Mouse (Mus musculus): ENCODE results near the gene Kbtbd6. TPM values are rescaled to one million over a fixed set of nuclear protein-coding genes. Genes with fewer than 3 reads are reported as not detected.
"Not testable (repeated sequence)": the region's sequence is repeated elsewhere in the genome, so short reads cannot be mapped to it uniquely, and the experiment has no call there.

Kbtbd6 gene
- 1 to 10 TPM in 1 of 2 experiments, under 1 TPM in 1; 0.80 to 1.0 TPM for total RNA-seq (2021)
- long read RNA-seq, experiment 1, result 0 reads
- long read RNA-seq, experiment 2, result 0 reads

GRCm38 (mm10) chr14:79451681-79452590 lies at the start of gene Kbtbd6:
TSS of gene Kbtbd6 (plus strand) at chr14:79451835.
- DNase-seq (ENCODE audit: low spot score in 2 of 2), result peak; percentile 72 to 79

GRCm38 (mm10) chr14:79407641-79408040 lies 44.0 kb upstream of the Kbtbd6 start:
- no peak for DNase-seq (ENCODE audit: low spot score in 2 of 2)

- no peak for DNase-seq (ENCODE audit: low spot score in 2 of 2)
These were observed 42.3 kb upstream of the Kbtbd6 start for GRCm38 (mm10) chr14:79409278-79409830.

- no peak for DNase-seq (ENCODE audit: low spot score in 2 of 2)
These were observed 41.0 kb upstream of the Kbtbd6 start for GRCm38 (mm10) chr14:79410662-79411061.

- no peak for DNase-seq (ENCODE audit: low spot score in 2 of 2)
These were observed 38.5 kb upstream of the Kbtbd6 start for GRCm38 (mm10) chr14:79413121-79413520.

- no peak for DNase-seq (ENCODE audit: low spot score in 2 of 2)
These were observed 31.5 kb upstream of the Kbtbd6 start for GRCm38 (mm10) chr14:79420083-79420685.

- peak; percentile 92 for DNase-seq (ENCODE audit: low spot score in 2 of 2)
These were observed 25.5 kb upstream of the Kbtbd6 start, which contains the start of gene Kbtbd7 for GRCm38 (mm10) chr14:79425979-79426729. TSS of gene Kbtbd7 (plus strand) at chr14:79426511.

GRCm38 (mm10) chr14:79426730-79427365 lies 24.8 kb upstream of the Kbtbd6 start:
- DNase-seq (ENCODE audit: low spot score in 2 of 2), result not testable (repeated sequence)

GRCm38 (mm10) chr14:79434068-79434467 lies 17.6 kb upstream of the Kbtbd6 start:
- no peak for DNase-seq (ENCODE audit: low spot score in 2 of 2)

GRCm38 (mm10) chr14:79440655-79441054 lies 11.0 kb upstream of the Kbtbd6 start:
- DNase-seq (ENCODE audit: low spot score in 2 of 2), result no peak

- DNase-seq (ENCODE audit: low spot score in 2 of 2), result no peak
These were observed 10.2 kb upstream of the Kbtbd6 start for GRCm38 (mm10) chr14:79441441-79441840.

- DNase-seq (ENCODE audit: low spot score in 2 of 2), result no peak
These were observed 7.0 kb upstream of the Kbtbd6 start for GRCm38 (mm10) chr14:79444601-79445000.

- DNase-seq (ENCODE audit: low spot score in 2 of 2), result peak in 1 of 2 experiments; percentile 34
These were observed 6.5 kb upstream of the Kbtbd6 start for GRCm38 (mm10) chr14:79445055-79445620.

- not testable (repeated sequence) for DNase-seq (ENCODE audit: low spot score in 2 of 2)
These were observed 928 bp downstream of the Kbtbd6 start for GRCm38 (mm10) chr14:79452591-79452934.

- DNase-seq (ENCODE audit: low spot score in 2 of 2), result no peak
These were observed 8.8 kb downstream of the Kbtbd6 start for GRCm38 (mm10) chr14:79460401-79460800.

GRCm38 (mm10) chr14:79460988-79461387 lies 9.4 kb downstream of the Kbtbd6 start:
- DNase-seq (ENCODE audit: low spot score in 2 of 2), result no peak

GRCm38 (mm10) chr14:79465623-79466022 lies 14.0 kb downstream of the Kbtbd6 start:
- no peak for DNase-seq (ENCODE audit: low spot score in 2 of 2)

GRCm38 (mm10) chr14:79467621-79468020 lies 16.0 kb downstream of the Kbtbd6 start:
- DNase-seq (ENCODE audit: low spot score in 2 of 2), result peak; percentile 58 to 70

- no peak for DNase-seq (ENCODE audit: low spot score in 2 of 2)
These were observed 21.7 kb downstream of the Kbtbd6 start for GRCm38 (mm10) chr14:79473384-79473783.

- peak; percentile 94 to 96 for DNase-seq (ENCODE audit: low spot score in 2 of 2)
These were observed 29.1 kb downstream of the Kbtbd6 start, which contains the start of gene Elf1 for GRCm38 (mm10) chr14:79480624-79481338. TSS of gene Elf1 (plus strand) at chr14:79481194.

Data from left cerebral cortex, adult 18-20 months (tissue).